In the genomic region with DNA sequence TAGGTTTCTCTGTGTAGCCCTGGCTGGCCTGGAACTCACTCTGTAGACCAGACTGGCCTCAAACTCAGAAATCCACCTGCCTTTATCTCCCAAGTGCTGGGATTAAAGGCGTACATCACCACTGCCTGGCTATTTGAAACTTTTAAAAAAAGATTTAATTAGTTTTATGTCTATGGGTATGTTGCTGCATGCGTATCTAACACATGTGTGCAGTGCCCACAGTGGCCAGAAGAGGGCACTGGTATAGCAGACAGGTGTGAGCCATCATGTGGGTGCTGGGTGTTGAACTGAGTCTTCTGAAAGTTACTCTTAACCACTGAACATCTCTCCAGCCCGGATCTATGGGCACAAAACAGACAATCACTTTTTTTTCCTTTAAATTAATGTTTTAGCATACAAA, we compare ENCODE assay signal across 8 mouse cellular contexts. TPM values are rescaled to one million over a fixed set of nuclear protein-coding genes. Genes with fewer than 3 reads are reported as not detected.
DNase-seq lines count a peak whose midpoint lies in the region; ATAC-seq lines count a peak whose summit lies in the region.

No protein-coding gene starts in this region.

- peak; percentile 33 for DNase-seq in kidney, adult 18-20 months
- DNase-seq in kidney, adult 11 months = no peak
- DNase-seq in CD8-positive naive resting alpha-beta T cell, adult 2 months (ENCODE audit: low read depth in 2 of 2, low spot score in 2 of 2) = peak; percentile 19 to 49
- peak; percentile 33 for DNase-seq in c-Kit-negative CD71-positive TER-119-positive erythroid progenitor cells, embryonic 14.5 days (ENCODE audit: low read depth, low spot score)
- no peak for DNase-seq in adrenal gland, postnatal 25 days
- no peak for DNase-seq in right cerebral cortex, adult 2 months (ENCODE audit: low spot score in 2 of 2)
- DNase-seq in urinary bladder, postnatal 36 days (ENCODE audit: low spot score in 2 of 2) = no peak

- 0 out of 2 replicates have a peak, but pooled peaks have one; percentile 48 for ATAC-seq in megakaryocyte-erythroid progenitor cell, adult 5-6 weeks (replicated peaks; ENCODE audit: low FRiP score, low TSS enrichment, poor library complexity, severe bottlenecking)

RNA-seq across cellular contexts. Expression of a gene that starts 7.5 kb away (rescaled TPM):
- 14.2 and 14.6 TPM in 2 replicates for total RNA-seq in megakaryocyte-erythroid progenitor cell, adult 5-6 weeks (2014; fragmentation: Nextera tagmentation)
- total RNA-seq in megakaryocyte-erythroid progenitor cell, adult 5-6 weeks (2017) = 15.2 and 18.5 TPM in 2 replicates
- total RNA-seq in adrenal gland, postnatal 25 days (2021) = 22.3 and 24.1 TPM in 2 replicates

RNA-seq across cellular contexts. Expression of a gene that starts 42.3 kb away (rescaled TPM):
- total RNA-seq in megakaryocyte-erythroid progenitor cell, adult 5-6 weeks (2014; fragmentation: Nextera tagmentation) = 3.8 and 7.9 TPM in 2 replicates
- 17.0 and 19.5 TPM in 2 replicates for total RNA-seq in megakaryocyte-erythroid progenitor cell, adult 5-6 weeks (2017)
- 36.1 and 38.0 TPM in 2 replicates for total RNA-seq in adrenal gland, postnatal 25 days (2021)

Comparison
In these comparisons a context has a peak if more than half of its experiments do, and no peak if none do; other contexts are left out.
1. DNase-seq: peak in kidney, adult 18-20 months (single experiment), CD8-positive naive resting alpha-beta T cell, adult 2 months (2 of 2) and c-Kit-negative CD71-positive TER-119-positive erythroid progenitor cells, embryonic 14.5 days (single experiment); none in kidney, adult 11 months (single experiment), adrenal gland, postnatal 25 days (single experiment), right cerebral cortex, adult 2 months (0 of 2) and urinary bladder, postnatal 36 days (0 of 2).